Mouse (Mus musculus) adrenal gland, adult 8-10 months (tissue): ENCODE measurements around the gene Epha4. TPM values are rescaled to one million over a fixed set of nuclear protein-coding genes. Genes with fewer than 3 reads are reported as not detected.

Experiments
- DNase-seq: peaks from one replicate; pipeline ENCODE4 v3.0.0; 2022
- total RNA-seq, 4 experiments: library from RNA; stranded (reverse); gene quantifications; 2 replicates each; pipeline ENCODE4 v1.2.4; 2022

The Epha4 gene
- total RNA-seq, 4 experiments from 2014 or later = 2.9 to 4.0 (median 3.4) TPM

DNA sequence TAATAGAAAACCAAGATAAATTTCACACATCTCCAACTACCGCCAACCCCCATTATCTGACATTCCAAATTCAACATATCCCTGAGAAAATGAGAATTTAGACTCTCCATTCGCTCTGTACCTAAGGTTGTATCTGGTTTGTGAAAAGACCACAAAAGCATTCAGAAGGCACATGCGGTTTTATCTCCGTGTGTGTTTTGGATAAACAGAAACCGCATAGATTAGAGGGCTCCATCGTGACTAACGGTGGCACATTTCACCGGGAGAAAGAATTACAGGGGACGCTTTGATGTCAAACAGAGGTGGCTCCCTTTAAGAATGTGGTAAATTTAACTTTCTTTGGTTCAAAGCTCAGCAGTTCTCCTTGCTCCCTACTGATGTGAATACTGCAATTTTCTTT is 107.5 kb downstream of the Epha4 start:
- DNase-seq = no peak

DNA sequence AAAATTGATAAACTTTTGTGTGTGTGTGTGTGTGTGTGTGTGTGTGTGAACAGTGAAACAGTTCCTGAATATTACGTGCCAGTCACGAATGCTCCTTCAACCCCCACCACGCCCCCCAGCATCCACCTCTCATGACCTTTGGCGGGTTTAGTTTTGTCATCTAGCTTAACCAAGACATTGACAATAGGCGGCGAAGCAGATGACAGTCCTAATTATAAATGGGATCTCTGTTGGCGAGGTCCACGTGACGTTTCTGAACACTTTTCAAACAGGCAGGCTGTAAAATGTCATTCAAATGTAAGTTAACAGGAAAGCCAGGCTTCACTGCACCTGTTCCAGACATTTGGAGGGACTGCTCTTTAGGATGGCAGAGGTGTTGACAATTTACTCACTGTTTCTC is 108.3 kb downstream of the Epha4 start:
- no peak for DNase-seq

DNA sequence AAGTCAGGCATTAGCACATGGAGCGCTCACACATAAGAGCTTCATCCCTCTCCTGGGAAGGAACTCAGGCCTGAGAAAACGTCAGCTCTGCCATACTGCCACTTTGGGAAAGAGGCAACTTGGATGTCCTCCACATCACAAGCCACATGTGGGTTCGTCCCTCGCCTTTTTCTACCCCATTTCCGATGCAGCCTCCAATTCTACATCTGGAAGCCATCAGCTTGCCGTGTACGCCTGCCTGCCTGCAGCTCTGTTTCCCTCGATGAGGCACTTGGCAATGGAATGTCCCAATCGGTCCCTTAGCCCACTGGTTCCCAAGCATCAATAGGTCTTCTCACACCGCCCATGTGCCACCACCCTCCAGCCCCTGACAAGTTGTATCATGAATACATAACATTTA is 110.4 kb downstream of the Epha4 start:
- no peak for DNase-seq

DNA sequence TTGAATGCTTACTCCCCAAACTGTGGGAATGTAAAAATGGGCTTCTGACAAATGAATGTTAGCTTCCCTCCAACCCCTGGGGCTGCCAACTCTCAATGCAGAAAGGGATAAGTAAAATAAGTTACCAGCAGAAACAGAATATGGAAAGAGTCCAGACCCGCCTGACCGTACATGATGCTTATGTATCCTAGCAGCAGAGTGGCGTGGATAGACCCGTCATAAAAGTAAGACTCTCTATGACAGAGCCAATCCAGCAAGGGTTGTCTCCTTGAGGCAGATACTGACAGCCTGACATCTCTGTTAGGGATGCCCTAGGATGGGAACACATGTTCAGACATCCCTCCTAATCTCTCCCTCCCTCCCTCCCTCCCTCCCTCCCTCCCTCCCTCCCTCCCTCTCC is 111.9 kb downstream of the Epha4 start:
- no peak for DNase-seq

DNA sequence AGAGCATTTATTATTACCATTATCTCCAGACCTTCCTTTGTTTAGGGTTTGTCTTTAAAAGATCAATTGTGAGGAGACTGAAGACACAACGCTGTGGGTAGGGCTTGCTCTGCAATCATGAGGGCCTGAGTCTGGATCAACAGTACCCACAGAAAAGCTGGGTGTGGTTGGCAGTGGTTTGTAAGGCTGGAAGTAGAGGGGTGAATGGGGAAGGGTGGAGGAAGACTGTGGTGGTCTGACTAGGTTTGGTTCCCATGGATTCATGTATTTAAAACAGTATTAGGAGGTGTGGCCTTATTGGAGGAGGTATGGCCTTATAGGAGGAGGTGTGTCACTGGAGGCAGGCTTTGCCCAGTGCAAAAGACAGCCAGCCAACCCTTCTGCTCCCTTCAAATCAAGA is 113.4 kb downstream of the Epha4 start:
- no peak for DNase-seq

DNA sequence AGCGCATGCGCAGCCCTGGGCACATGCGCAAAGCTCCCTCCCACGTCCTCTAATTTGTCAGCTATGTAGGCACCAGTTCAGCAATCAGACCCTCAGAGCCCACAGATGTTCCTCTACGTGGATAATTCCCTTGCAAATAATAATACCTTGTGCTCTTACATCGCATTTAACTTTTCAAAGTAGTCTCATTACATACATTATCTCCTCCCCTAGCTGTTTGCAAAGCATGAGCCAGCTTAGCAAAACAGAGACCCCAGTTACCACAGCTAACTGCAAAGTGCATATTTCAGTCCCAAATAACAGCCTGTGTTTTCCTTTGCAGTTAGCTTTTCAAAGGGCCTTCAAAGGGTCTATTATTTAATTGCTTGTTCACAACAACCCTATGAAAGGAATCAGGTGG is 123.3 kb downstream of the Epha4 start:
- no peak for DNase-seq

DNA sequence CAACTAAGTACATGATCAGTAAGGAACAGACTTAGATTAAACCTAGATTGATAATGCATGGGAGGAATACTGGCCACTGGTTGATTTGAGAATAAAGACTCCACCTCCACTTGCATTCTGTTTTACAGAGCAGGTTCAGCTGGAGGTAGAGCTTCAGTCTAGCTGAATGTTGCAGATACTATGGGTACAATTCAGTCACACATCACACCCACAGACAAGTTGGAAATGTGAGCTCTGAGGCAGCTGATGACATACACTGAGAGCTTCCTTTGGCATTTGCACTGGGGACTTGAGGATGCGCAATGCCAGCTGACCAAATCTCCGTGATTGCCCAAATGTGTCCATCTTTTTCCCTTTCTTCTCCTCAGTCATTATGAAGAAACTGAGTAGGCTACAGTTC is 125.8 kb downstream of the Epha4 start:
- no peak for DNase-seq

DNA sequence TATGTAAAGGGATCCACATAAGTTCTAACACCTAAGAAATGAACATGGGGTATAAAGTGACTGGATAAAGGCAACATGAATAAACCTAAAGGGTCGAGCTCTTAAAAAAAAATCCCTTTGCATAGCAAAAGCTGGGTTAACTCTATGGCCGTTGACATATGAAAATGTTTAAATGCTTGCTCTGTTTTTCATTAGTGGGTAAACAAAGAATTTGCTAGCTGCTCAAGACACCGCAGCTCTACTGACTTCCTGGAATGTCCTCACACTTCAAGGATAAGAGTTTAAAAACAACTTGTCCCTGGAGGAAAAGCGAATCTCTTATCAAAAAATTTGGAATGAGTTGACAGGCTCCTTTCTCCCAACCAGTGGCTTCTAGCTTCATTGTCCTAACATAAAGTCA is 126.3 kb downstream of the Epha4 start:
- DNase-seq = no peak

DNA sequence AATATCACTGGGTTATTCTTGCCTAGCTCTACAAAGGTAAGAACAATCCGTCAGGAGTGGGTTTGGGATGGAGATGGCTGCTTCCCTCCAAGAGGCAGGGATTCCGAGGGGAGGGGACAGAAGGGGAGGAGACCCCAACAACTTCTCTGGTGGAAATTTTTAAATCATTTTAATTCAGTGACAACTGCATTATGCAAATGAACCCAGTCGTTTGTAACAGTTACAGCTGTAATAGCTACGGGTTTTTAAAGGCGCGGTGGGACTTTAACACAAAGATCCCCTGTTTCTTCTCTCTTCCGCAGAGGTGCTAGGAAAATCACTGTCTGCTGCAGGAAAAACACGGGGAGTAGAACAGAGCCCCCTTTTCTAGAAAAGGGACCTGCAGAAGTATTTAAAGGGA is 129.3 kb downstream of the Epha4 start:
- no peak for DNase-seq

DNA sequence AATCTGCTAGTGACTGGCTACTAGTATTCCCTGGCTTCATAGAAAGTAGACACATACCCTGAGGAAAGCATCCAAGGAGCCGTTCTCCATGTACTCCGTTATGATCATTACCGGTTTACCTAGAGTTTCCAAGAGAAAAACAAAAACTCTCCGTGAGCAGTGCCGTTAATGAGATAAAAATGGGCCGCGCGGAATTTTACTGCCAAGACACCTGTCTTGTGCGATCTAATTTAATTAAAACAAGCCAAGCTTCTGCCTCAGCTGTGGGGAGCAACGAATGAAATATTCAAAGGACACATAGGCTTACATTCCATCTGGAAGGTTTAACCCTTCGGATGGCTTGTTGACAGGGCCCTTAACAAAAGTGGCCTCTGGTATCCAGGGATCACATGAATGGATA is 131.4 kb downstream of the Epha4 start:
- DNase-seq = no peak

DNA sequence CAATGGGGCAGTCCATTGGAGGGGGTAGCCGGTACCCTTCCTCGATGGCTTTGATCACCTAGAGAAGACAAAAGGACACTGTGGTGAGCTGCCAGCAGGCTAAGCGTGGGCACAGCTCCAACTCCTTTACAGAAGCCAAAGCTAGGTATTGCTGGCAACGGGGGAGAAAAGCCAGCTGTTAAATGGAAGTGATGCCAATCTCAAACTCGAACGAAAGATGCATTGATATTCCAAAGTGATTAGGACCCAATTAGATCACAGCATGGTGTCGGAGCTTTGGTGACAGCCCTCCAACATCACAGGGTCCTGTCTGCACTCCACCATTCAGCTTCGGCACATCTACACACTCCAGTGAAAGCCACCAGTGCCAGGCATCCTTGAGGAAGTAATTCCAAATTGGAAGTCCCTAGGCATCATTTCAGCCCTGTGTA is 137.3 kb downstream of the Epha4 start:
- DNase-seq = no peak

DNA sequence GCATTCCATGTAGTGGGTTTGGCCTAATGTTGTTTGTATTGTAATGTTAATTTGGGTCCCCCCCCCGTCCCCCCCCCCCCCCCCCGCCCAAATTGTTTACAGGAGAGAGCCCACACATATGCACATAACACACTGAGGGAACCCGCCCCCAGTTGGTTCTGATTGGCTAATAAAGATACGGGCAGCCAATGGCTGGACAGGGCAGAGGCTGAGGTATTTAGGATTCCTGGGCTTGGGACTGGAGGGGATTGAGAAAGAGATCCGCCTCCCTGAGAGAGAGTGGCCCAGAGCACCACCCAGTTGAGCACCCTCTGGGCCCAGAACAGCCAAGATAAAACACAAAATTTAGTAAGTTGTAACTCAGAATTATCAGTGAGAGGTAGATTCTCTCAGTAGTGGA is 140.8 kb downstream of the Epha4 start:
- no peak for DNase-seq

DNA sequence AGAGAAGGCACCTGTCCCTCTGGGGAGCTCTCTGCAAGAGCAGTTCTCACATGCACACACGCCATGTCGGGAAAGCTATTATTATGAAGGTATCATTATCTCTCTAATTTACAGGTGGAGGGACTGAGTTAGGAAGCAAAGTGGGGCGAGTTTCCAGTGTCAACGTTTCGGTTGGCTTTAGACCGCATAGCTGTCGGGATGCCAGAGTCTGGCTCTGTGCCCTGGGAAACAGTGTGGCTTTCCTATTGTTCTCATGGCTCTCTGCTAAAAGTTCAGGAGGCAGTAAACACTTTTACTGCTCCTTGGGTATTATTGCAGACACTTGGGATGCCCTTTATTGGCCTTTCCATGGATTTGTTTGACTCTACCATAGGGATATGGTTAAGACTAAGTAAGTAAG is 144.0 kb downstream of the Epha4 start:
- DNase-seq = no peak

DNA sequence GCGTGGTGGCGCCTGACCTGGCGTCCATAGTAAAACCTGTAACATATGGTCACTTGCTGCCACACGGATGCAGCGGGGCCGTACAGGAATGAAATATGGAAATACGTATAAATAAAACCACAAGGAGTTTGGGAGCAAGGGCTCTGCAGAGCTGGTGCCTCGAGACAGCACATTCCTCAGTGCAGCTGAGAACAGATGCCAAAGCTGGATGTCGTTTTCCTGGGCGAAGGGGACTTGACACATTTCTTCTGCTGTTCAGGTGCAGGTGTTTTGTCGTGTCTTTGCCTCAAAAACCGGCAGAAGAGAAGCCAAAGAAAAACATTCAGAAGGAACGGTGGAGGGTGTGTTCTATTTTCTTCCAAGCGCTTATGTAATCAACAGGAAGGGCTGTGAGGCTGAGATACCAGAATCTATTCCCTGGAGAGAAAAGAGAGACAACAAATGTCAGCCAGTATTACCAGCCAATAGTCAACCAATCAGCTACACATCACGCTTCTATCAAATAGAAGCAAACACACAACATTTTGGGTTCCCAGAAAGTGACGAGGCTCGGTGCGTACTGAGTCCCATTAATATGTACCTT is 145.5 kb downstream of the Epha4 start:
- no peak for DNase-seq

DNA sequence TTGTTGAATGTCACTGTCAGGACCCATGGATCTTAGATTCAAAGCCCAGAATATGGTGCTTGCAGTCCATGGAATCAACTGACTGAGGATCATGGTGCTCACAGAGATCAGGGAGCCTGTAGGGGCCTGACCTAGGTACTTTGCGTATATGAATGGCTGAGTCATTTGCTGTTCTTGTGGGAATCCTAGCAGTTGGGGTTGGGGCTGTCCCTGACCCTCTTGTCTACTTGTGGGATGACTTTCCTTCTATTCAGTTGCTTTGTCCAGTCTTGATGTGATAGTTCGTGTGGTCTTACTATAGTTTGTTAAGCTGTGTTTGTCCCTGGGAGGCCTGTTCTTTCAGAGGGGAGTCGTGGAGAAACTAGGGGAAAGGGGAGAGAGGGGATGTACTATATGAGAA is 149.0 kb downstream of the Epha4 start:
- no peak for DNase-seq

DNA sequence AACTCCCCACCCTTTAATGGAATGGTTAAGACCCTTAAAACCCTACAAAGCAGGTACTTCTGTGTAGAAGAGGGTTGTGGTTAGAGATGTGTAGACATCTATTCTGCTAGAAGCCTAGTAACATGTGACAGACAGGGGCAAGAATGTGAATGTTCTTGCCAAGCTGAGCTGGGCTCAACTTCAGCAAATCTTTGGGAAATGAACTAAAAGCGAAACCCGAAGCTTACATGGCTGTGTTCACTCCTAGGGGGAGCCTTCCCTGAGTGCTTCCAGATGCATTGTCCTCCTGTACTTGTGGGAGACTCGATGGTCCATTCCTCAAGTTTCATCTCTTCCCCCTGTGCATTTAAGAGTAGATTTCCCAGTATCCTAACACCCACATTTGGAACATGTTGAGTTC is 150.3 kb downstream of the Epha4 start:
- no peak for DNase-seq

DNA sequence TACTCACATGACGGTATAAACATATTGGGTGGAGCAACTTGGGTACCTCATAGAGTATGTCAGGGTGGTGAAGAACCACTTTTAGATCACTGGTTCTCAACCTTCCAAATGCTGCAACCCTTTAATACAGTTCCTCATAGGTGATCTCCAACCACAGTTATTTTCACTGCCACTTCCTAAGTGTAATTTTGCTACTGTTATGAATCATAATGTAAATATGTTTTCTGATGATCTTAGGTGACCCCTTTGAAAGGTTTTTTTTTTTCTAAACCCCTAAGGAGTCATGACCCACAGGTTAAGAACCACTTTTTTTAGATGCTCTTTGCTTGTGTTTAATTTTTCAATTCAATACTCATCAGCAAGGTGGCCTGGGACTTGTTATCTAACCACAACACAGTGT is 151.0 kb downstream of the Epha4 start:
- no peak for DNase-seq

DNA sequence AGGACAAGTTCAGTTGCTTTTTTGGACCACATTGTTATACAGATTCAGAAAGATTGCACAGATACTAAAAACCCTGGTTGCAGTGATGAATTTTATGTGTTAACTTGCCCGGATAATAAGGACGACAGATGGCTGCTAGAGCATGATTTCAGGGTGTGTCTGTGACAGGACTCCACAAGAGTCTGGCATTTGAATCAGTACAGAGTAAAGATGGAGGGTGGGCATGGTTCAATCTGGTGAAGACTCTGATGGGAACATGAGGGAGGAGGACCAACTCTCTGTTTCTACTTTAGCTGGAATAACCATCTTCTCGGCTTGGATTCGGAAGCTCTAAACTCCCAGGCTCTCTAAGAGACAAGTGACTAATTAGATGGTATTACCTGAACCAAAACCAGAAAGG is 168.4 kb downstream of the Epha4 start:
- no peak for DNase-seq

DNA sequence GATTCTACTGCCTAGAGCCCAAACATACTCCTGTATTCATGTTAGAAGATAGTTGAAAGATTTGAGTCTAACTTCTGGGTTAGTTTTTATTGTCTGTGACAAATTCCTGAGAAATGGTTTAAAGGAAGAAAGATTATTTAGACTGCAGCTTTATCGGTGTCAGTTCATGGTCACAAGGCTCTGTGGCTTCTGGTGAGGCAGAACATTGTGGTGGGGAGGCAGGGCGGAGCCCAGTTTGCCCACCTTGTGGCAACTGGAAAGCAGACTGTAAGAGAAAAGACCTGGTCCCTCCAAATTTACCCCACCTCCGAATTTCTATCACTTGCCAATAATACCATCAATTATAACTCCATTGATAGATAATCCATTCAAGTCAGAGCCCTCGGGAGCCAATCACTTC is 171.1 kb downstream of the Epha4 start:
- DNase-seq = no peak

DNA sequence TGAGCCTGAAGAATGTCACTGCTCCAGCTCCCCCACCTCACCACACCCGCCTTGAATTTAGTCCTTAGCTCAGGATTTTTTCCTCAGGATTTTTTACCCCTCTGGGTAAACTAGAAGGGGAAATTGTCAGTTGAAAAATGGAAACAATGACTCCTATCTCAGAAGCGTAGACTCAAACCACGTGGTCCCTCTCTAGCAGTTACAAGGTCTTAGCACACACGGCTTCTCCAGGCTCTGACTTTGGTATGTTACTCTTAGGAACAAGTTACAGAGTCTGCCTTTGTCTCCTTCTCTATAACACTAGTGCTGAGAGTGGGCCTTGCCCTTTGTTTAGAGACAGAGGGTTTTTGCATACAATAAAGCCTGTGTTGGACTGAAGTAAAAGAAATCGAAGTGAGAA is 175.2 kb downstream of the Epha4 start:
- no peak for DNase-seq

DNA sequence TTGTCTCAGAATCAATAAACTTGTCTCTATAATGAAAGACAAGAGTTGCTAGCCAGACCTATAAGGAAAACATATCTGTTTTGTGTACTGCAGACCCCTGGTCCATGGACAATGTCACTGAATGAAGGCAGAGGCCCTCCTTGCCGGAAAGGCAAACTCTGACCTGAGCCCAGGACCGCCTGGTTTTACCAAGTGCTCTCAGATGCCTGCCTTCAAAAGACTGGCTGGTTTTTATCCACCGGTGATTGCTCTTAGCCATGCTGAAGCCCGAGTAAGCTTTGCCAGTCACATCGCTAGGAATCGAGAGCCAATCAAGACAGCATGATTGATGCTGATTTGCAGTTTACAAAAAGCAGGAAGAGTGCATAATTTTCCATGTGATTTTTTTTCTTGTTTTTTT is 176.5 kb downstream of the Epha4 start:
- DNase-seq = no peak

DNA sequence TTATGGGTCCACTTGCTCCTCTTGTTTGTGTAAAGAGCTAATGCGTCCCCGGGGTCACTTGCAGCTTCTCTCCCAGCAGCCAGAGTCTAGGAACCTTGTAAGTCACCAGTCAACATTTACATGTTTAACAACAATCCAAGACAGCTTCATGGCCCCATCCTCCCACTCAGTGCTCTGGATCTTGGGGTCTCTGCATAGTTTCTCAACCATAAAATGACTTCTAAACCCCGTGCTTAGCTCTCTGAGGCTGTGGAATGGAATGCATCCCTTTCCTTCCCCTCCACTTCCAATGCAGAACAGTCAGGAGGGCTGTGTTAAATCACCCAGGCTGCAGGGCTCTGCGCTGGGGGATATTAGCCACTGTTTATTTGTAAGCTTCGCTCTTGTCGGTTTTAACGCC is 178.0 kb downstream of the Epha4 start:
- DNase-seq = no peak

DNA sequence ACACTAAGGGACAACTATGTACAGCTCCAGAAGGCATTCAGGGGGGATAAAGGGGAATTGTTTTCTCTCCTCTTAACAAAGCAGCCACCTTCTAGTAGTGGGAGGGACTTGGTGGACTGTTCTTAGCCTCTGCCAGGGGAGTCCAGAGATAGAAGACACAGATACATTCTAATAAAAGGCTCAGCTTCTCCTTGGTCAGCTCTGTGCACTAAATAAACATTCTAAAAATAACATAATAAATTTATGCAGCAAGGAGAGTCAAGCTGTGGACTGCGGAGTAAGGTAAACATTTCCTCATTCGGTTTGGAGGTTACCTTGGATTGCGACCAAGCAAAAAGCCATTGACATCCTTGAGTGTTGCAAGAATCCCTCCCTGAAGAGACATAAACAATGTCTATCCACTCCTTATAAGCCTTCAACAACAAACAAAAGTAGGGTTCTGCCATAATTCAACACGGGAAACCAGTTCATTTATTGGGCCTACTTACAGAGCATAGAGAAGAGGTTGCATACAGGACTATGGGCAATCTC is 196.2 kb downstream of the Epha4 start:
- DNase-seq = no peak
